Mouse (Mus musculus) testis, postnatal 10 days (tissue): ENCODE data around the gene Zbtb25.

Source experiments
- DNase-seq: peaks from one replicate; pipeline ENCODE4 v3.0.0; 2021; ENCODE audit warnings: low spot score

Gene Zbtb25

DNA sequence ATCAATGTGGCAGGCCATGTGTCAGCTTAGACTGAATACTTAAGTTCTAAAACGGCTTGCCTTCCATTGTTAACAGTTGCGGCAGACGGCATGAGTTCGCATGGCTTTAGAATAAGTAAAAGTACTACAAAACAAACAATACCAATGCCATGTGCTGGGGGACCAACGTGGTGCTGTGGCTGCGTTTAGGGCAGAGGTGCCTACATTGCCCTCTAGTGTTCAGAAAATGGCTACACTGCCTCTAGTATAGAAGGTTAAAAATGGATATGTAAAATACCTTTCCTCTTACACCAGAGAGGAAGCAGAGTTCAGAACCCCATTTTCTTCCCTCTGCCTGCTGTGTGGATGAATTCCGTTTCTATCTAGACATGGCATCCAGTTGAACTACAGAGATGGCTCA, 7.2 kb upstream of the Zbtb25 start:
- no peak for DNase-seq

DNA sequence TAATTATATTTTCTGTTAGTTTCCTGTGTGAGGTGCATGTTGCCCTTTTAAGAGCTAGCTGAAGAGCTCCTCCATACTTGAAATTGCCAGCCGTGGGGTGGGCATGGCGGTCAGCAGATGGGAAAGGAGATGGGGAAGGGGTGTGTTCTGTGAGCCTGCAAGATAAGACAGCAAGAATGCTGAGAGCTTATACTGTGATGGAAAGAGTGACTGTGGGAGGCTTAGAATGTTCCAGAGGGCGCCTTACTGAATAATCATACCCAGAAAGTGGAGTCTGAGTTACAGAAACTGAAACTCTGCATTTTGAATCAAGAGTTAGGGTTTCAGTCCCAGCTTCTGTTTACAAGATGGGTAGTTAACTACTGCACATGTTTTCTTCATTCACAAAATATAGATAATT, 6.1 kb upstream of the Zbtb25 start:
- DNase-seq, result no peak

DNA sequence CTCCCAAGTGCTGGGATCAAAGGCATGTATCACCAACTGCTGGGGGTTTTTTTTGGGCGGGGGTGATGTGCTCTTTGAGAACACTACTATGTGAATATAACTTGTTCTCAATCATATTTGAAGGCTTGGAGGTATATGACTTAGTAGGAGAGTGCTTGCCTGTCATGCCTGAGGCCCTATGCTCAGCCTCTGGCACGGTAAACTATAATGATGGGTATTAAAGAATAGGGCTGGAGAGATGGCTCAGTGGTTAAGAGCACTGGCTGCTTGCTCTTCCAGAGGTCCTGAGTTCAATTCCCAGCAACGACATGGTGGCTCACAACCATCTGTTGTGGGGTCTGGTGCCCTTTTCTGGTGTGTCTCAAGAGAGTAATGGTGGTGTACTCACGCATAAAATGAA, 5.5 kb upstream of the Zbtb25 start:
- DNase-seq, result no peak

DNA sequence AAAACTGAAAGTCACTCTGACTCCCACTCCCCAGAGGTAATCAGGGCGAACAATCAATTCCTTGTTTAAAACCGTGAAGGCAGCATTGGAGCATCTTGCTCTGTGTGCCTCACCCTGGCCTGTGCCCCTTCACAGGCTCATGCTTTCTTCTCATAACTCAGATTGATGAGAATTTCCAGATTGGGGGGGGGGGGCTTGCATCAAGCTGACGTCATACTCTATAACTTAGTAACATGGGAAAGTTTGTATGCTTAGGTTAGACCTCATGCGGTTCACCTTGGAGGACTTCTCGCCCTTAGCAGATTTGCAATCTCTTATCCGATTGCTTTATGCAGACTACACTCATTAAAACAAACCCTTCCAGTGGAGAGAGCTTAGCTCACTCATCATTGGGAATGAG, 4.6 kb upstream of the Zbtb25 start:
- DNase-seq, result no peak

DNA sequence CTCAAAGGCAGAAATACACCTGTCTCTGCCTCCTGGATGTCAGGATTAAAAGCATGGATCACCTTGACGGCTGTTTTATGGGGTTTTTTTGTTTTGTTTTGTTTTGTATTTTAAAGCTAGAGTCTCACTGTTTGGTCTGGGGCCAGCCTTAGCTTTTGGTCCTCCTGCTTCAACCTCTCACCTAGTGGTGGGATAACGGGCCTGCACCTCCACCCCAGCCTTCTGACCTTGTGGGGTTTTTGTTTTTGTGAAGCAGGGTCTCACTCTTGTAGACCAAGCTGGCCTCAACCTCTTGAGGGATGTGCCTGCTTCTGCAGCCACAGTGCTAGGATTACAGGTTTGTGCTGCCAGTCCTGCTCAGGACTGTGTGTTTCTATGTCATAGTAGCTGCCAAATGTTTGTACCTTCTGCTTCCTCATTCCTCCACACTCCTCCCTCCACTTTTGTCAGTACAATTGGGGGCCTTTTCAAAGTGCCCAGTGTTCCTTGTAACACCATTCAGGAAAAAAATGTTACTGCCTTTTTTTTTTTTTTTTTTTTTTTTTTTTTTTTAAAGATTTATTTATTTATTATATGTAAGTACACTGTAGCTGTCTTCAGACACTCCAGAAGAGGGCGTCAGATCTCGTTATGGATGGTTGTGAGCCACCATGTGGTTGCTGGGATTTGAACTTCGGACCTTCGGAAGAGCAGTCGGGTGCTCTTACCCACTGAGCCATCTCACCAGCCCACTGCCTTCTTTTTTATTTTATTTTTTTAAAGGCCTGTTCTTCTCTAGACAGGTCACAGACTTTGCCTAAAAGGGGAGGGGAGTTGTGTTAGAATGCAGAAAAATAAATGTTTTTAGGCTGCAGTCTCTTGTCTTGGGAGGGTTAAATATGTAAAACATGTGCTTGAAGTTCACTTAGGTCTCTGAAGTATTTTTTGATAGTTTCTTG, 3.7 kb upstream of the Zbtb25 start:
- DNase-seq, result no peak

DNA sequence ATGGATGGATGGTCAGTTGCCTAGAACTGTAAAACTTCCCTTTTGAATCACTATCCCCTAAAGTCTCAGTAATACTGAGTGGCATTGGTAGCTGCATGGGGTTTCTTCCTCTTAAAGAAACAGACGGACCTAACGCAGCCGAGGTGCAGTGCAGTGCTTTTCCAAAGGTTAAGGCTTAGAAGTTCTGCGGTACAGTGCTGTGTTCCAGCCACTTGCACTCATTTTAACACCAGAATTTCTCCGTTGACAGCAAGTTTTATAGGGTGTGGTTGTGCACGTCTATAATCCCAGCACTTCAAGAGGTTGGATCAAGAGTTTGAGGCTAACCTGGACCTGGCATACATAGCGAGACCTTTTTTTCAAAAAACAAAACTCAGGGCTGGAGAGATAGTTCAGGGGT, 2.6 kb upstream of the Zbtb25 start:
- no peak for DNase-seq

DNA sequence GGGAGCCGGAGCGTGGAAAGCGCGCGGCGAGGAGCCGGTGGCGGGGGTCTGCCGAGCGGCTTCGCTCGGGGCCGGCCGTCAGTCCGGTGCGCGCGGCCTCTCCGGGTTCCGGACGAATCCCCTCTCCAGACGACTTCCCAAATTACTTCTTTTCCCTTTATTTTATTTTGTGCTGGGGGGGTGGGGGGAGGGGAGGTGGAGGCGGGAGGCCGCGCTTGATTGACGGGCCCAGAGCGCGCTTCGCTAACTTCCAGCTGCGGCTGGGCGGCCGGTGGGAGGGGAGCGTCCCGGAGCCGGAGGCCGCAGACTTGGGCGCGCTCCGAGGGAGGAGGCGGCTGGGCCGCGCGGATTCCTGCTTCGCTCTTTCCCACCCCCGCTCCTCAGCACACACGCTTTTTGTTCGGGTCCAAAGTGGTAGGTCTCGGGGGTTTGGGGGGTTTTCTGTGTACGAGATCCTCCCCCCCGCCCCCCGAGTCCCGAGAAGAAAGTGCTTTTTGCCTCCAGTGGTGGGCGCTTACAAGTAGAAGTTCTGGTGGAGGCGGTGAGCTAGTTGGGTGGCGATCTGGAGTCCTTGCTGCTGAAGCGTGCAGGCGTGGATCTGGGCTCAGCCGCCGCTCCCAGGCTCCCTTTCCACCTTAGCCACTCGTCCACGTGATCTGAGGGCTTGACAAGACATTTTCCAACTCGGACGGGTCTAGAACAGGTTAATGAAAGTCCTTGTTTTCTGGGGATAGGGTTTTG, 1.6 kb upstream of the Zbtb25 start:
- peak; percentile 87 for DNase-seq

DNA sequence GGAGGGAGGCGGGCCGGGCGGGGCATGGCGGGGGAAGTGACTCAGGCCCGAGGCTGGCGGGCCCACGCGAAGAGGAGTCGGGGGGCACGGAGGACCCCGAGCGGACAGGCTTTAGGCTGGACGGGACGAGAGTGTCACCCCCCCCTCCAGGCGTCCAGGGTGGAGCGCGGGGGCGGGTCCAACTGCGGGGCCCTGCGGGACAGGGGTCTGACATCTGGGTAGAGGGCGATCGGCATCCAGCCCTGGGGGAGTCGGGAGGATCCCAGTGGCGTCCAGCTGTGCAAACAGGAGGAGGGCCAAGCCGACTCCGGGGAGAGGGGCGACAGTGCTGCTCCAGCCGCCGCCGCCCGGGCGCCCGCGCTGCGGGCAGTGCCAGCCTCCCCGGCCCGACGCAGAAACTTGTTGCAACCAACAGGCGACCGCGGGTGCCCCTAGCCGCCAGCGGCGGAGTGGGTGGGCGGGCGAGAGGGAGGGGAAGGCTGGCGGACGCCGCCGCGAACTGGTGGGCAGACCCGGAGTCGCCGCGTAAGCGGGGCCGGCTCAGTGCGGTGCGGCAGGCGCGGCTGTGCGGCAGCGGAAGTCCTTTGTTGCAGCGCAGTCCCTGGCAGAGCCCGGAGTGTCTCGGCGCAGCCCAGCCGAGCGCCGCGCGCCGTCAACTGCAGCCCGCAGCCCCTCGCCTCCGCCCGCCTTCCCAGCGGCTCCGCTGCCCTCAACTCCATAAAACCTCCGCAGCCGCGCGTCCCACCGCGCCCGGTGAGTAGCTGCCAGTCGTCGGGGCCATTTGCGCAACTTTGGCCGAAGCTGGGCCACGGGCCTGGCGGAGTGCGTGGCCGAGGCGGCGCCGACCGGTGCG, 802 bp upstream of the Zbtb25 start, which contains the start of gene Zbtb1:
TSS of gene Zbtb1 (plus strand) at position 289 of the 853 bp plus-strand sequence.
- DNase-seq, result peak; percentile 84

DNA sequence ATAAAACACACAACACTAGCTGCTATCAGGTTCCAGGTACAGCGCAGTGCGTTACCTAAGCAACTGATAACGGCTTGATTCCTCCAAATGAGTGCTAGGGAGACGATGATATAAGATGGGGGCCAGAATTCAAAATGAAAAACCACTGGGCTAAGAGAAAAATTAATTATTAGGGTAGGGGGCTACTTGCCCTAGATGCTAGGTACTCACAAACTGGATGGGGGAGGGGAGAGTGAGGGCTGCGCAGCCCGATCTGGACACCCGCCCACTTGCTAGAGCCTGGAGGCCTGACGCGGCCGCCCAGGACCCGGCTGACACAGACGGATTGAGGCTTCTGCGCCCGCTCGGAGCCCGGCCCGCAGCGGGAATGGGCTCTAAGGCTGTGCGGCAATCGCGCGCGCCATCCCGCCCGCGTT, 604 bp downstream of the Zbtb25 start:
- DNase-seq, result peak; percentile 78

DNA sequence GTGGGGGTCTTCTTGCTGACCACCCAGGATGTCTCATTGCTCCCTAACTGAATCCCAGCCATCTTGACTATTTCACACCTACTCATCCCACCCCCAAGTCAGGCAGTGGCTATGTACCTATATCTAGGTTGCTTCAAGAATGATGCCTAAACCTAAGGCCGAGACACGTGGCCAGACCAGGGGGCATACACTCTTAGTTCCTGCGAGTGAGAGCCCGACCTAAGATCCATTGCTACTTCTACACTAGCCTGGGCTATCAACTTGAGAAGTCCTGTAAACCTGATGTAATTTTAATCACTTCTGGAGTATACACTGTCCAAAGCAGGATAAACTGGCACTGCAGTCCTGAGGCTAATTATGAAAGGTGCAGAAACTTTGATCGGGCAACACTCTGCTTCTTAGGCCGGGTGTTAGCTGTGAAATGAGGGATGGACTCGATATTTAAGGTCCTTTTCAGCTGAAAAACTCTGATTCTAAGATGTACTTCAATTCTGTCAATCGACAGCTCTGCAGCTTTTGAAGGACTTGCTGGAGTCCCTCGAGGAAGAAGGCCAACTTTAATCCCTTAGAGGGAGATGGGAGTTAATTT, 1.1 kb downstream of the Zbtb25 start:
- DNase-seq, result no peak

DNA sequence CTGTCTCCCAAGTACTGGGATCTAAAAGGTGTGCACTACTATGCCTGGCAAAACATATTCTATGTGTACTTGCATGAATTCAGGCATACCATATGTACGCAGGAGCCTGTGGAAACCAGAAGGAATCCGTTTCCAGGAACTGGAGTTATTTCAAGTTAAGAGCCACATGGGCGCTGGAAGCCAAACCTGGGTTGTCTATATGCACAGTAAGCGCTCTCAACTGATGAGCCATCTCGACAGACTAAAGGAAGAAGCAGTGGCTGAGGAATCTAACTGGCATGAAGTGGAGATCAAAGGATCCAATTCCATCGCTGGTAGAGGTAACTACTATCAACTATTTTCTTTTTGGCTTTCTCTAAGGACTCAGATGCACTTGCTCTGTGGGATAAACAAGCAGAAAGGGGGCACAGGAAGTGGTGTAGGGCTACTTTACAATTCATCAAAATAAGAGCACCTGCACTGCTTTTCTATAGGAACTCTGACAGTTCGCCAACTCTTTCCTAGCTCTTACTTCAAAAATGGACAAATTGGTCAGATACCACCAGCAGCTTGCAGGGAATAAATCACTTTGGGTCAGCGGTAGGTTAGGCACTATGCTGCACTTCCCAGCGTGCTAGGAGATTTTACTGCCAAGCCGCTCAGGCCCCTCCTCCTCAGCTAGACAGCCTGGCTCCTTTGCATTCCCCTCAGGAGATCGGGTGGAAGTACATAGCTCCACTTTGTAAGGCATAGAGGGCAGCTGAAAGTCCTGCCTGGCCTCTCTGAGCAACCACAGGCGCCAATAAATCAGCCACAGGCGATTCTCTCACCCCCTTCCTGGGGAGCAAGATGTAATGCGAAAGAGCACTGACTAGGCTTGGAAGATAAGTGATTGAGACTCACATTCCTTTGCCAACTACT, 2.1 kb downstream of the Zbtb25 start:
- DNase-seq, result no peak

DNA sequence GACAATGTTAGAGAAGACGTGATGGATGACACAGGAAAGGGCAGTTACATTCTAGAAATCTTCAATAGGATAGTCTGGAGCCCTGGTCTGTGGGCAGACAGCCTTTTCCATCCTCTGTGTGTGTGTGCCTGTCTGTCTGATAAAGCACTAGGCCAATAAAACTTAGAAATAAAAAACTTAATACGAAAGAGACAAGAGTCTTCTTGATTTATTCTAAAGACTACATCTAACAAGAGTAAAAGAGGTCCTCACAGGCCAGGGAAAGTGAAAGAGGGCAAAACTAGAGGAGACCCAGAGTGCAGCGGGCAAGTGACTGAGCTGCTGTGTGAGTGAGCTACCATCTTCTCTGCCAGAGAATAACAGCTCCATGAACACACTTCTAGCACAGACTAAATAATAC, 3.1 kb downstream of the Zbtb25 start:
- DNase-seq, result no peak

DNA sequence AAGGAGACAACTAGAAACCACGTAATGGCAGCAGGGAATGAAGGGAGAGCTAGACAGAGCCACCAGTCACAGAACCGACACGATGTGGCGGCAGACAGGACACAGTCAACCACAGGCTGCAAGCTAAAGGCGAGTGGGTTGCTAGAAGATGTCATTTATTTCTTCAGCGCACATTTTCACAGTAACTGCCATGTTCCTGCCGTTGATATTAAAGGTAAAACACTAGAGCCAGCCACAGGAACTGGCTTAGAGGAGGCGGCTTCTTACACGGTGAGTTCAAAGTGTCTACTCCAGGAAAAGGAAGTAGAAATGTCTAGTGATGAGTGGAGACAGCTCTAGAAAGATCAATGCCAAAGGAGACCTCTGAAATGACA, 7.1 kb downstream of the Zbtb25 start:
- DNase-seq, result no peak

DNA sequence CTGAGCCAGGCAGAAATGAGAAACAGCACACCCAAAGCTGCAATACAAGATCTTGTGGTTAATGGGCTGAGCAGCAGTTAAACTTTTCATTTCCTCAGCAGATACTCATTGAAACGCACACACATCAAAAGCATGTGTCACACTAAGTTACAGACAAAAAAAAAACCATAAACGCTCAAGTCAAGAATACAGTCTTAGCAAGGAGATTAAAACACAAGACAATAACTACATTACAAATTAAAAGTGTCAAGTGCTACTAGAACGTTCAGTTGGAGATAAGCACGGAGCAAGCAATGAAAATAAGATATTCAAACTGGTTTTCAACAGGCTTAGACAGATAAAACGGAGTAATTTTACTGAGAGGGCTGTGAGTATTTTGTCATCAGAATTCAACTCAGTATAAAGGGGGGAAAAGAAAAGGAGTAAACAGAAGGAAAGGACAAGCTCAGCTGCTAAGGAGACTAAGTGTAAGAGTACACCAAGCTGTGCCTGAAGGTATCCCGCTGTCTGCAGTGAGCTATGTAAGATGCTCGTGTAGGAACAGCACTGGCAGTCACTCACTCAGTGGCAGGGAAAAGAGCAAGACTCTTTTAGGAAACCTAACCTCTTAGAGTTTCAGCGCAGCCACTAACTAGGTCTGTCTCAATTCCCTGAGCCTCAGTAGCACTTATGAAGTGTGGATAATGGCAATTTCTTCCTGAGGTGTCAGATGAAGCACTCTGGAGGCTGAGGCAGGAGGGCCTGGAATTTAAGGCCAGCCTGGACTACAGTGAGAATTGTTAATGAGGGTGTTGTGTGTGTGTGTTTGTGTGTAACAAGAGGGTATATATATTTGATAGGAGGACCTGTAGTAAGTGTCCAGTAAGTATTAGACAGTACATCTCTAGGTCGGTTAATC, 7.7 kb downstream of the Zbtb25 start:
- no peak for DNase-seq

DNA sequence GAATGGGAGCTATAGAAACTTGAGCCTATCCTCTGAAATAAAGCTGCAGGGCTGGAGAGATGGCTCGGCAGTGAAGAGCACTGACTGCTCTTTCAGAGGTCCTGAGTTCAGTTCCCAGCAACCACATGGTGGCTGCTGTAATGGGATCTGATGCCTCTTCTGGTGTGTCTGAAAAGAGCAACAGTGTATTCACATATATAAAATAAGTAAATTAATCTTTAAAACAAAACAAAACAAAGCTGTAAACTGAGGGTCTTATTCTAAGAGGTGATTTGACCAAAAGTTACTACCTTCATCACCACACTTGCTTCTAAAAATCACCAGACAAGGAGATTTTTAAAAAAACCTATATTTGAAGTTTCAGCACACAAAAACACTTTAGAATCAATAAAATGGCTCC, 8.5 kb downstream of the Zbtb25 start:
- no peak for DNase-seq

DNA sequence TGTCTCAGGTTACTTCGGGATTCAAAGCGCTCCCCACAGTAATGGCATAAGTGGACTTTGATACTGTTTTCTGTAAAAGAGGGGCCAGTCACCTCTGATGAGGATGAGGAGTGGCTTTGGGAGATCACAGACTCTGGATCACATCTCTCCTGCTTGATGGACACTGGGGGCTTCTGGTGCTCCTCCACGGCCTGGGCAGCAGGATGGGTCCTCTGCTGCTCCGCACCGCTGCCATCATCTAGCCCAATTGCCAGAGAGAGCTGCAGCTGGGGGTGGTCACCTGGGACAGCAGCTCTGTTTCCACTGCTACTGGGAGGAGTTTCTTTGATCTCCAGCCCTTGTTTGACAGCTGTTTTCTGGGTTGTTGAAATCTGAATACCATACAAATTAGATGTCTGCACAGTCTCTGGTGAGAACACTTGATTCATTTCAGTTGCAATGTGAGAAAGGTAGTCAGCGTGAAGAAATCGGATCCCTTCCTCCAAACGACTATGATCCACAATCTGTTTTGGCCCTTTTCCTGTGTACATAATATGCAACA, 19.7 kb downstream of the Zbtb25 start:
- DNase-seq, result no peak

DNA sequence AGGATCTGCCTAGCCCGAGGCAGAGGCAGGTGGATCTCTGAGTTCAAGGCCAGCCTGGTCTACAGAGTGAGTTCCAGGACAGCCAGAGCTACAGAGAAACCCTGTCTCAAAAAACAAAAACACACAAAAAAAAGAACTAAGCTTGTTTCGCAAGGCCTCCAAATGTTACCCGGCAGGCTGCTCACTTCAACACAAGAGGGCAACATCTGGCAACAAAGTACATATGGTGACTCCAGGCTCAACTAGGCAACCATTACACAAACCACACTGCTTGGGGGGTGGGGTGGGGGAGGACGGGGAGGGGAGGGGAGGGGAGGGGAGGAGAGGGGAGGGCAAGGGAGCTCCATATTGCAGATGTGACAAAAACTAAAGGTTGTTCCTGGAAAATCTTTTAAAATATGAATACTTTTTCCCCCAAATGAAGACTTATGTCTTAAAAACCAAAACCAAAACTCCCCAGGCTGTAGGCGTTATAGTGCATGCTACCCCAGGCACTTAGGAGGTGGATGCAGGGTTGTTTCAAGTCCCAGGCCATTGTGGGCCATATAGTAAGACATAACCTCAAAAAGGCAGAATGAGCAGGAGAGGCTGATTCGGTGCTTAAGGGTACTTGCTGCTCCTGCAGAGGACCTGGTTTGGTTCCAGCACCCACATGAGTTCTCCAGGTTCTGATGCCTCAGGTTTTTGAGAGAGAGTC, 23.5 kb downstream of the Zbtb25 start:
- DNase-seq, result no peak

DNA sequence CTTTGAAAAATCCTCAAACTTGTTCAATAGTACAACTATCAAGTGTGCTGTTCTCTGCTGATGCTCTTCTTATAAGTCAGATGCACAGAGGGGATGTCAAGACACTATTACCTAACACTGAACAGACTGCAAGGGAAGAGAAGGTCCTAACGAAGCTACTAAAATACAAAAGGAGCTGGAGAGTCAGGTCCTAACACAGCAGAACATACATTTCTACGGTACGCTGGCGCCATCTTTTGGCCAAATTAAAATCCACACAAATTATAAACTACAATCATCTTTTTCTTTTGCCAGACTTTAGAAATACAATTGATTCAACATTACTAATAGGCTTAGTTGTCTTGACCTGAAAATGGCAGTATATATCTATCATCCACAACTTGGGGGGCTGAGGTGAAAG, 28.3 kb downstream of the Zbtb25 start:
- DNase-seq, result peak; percentile 71
